Mouse (Mus musculus) gastrocnemius, postnatal 14 days (tissue): Measurements from ENCODE around the gene Gas7. TPM values are rescaled to one million over a fixed set of nuclear protein-coding genes. Genes with fewer than 3 reads are reported as not detected.

Source experiments
- DNase-seq: peaks from one replicate; pipeline ENCODE4 v3.0.0; 2021; ENCODE audit warnings: mixed read lengths
- intact Hi-C: fragments of 180-260 bp; cut with DNase I; formaldehyde crosslinking; loops from one replicate; pipeline ENCODE4 v1.15.1; 2025; ENCODE audit warnings: low total_unique reads
- total RNA-seq, 2 experiments: library from RNA; stranded (reverse); gene quantifications; 2 replicates each; pipeline ENCODE4 v1.2.3; 2021

Gas7 gene
- total RNA-seq, 2 experiments from 2014 or later = 11.6 to 20.0 TPM

- intact Hi-C loops = no loop called here
- DNase-seq = no peak
Observed at GRCm38 (mm10) chr11:67481691-67482090, 26.5 kb downstream of the Gas7 start.

GRCm38 (mm10) chr11:67482217-67482760, 27.1 kb downstream of the Gas7 start:
- DNase-seq = peak; percentile 72
- intact Hi-C loops = no loop called here

- no peak for DNase-seq
- intact Hi-C loops = no loop called here
Observed at GRCm38 (mm10) chr11:67488156-67488555, 32.9 kb downstream of the Gas7 start.

- intact Hi-C loops = no loop called here
- DNase-seq = peak; percentile 13
Observed at GRCm38 (mm10) chr11:67489647-67490175, 34.5 kb downstream of the Gas7 start.

GRCm38 (mm10) chr11:67496796-67497195, 41.6 kb downstream of the Gas7 start:
- no peak for DNase-seq
- intact Hi-C loops = no loop called here

GRCm38 (mm10) chr11:67500115-67500514, 44.9 kb downstream of the Gas7 start:
- DNase-seq = no peak
- intact Hi-C loops = no loop called here

- no peak for DNase-seq
- intact Hi-C loops = no loop called here
Observed at GRCm38 (mm10) chr11:67501468-67502244, 46.4 kb downstream of the Gas7 start.

- intact Hi-C loops = no loop called here
- no peak for DNase-seq
Observed at GRCm38 (mm10) chr11:67509219-67509876, 54.1 kb downstream of the Gas7 start.

- no peak for DNase-seq
- intact Hi-C loops = no loop called here
Observed at GRCm38 (mm10) chr11:67510831-67511230, 55.6 kb downstream of the Gas7 start.

- no peak for DNase-seq
- intact Hi-C loops = no loop called here
Observed at GRCm38 (mm10) chr11:67513001-67513400, 57.8 kb downstream of the Gas7 start.

- intact Hi-C loops = no loop called here
- DNase-seq = no peak
Observed at GRCm38 (mm10) chr11:67514401-67514800, 59.2 kb downstream of the Gas7 start.

- peak; percentile 46 for DNase-seq
- intact Hi-C loops = no loop called here
Observed at GRCm38 (mm10) chr11:67515020-67515911, 60.0 kb downstream of the Gas7 start.

GRCm38 (mm10) chr11:67515912-67516305, 60.7 kb downstream of the Gas7 start:
- DNase-seq = no peak
- intact Hi-C loops = no loop called here

GRCm38 (mm10) chr11:67517748-67518147, 62.5 kb downstream of the Gas7 start:
- DNase-seq = no peak
- intact Hi-C loops = no loop called here

GRCm38 (mm10) chr11:67518985-67519384, 63.7 kb downstream of the Gas7 start:
- no peak for DNase-seq
- intact Hi-C loops = no loop called here

- intact Hi-C loops = no loop called here
- DNase-seq = no peak
Observed at GRCm38 (mm10) chr11:67522671-67523070, 67.4 kb downstream of the Gas7 start.

- peak; percentile 37 for DNase-seq
- intact Hi-C loops = no loop called here
Observed at GRCm38 (mm10) chr11:67523806-67524205, 68.6 kb downstream of the Gas7 start.

GRCm38 (mm10) chr11:67524731-67525130, 69.5 kb downstream of the Gas7 start:
- intact Hi-C loops = no loop called here
- DNase-seq = no peak

GRCm38 (mm10) chr11:67525841-67526240, 70.6 kb downstream of the Gas7 start:
- DNase-seq = no peak
- intact Hi-C loops = no loop called here
